ENCODE assay signal across 14 mouse cellular contexts in the genomic region with DNA sequence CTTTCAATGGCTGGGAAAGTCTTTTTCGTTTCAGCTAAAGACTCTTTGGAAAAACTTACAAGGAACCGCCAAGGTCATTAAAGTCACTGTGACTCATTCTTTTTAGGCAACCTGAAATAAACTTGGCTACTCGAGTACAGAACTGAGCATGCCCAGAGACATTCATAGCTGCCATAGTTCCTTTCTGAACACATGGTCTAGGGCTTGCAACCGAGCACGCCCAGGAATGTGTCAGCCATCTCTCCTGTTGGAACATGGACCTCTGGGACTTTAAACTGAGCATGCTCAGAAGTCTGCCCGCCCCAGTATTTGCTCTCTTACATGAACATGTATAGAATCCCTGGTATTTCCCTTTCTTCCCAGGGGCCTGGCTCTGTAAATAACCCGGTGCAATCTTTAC. TPM values are rescaled to one million over a fixed set of nuclear protein-coding genes. Genes with fewer than 3 reads are reported as not detected.
A peak's percentile ranks its signal among the peaks of the same experiment; 100 is the strongest.
DNase-seq lines count a peak whose midpoint lies in the region; ATAC-seq and TF ChIP-seq lines count a peak whose summit lies in the region.
"Had no signal": no experiment of that assay in that cellular context is flagged by ENCODE, and none has a peak within 500 bp of the region (broad histone marks: within the 10 kb centered on the region; RNA-seq: fewer than 3 reads in every experiment).

No protein-coding gene starts in this region.

- no peak overlapping the region for H3K4me2 ChIP-seq in midbrain, embryonic 14.5 days (ENCODE audit: low read length)
- no peak overlapping the region for H3K4me2 ChIP-seq in heart, embryonic 14.5 days (ENCODE audit: low read length)
- no peak overlapping the region for H3K4me2 ChIP-seq in stomach, postnatal 0 days (replicated peaks; ENCODE audit: low read depth)
- H3K4me2 ChIP-seq: midbrain, embryonic 12.5 days had no signal

- no peak for TF ChIP-seq CTCF in stomach, postnatal 0 days (IDR thresholded peaks at IDR 0.05; ENCODE audit: low read depth)
- TF ChIP-seq CTCF in layer of hippocampus, adult 2 months (conservative IDR thresholded peaks at IDR 0.05), result no peak

- H3K9ac ChIP-seq in midbrain, embryonic 14.5 days (replicated peaks; ENCODE audit: low read length), result no peak overlapping the region
- no peak overlapping the region for H3K9ac ChIP-seq in heart, embryonic 14.5 days (ENCODE audit: low read length)
- H3K9ac ChIP-seq in stomach, postnatal 0 days (ENCODE audit: low read length), result no peak overlapping the region
- H3K9ac ChIP-seq: forebrain, postnatal 0 days; midbrain, embryonic 12.5 days had no signal

- H3K9me3 ChIP-seq in midbrain, embryonic 14.5 days (ENCODE audit: control insufficient read depth, low read length), result no peaks in the 10 kb centered on the region
- no peaks in the 10 kb centered on the region for H3K9me3 ChIP-seq in midbrain, embryonic 10.5 days (replicated peaks)
- H3K9me3 ChIP-seq in heart, embryonic 14.5 days (ENCODE audit: control insufficient read depth, low read length), result no peaks in the 10 kb centered on the region
- no peaks in the 10 kb centered on the region for H3K9me3 ChIP-seq in stomach, postnatal 0 days (ENCODE audit: control insufficient read depth, low read length)
- H3K9me3 ChIP-seq: midbrain, embryonic 12.5 days had no signal

- ATAC-seq in midbrain, embryonic 14.5 days (ENCODE audit: low FRiP score, low TSS enrichment), result no peak
- ATAC-seq in heart, embryonic 14.5 days (ENCODE audit: insufficient number of reproducible peaks, insufficient read depth, low FRiP score, low read depth), result no peak
- ATAC-seq in stomach, postnatal 0 days (ENCODE audit: low FRiP score, low TSS enrichment), result peak; percentile 87
- ATAC-seq: forebrain, postnatal 0 days had no signal

- H3K4me3 ChIP-seq in midbrain, embryonic 14.5 days (replicated peaks; ENCODE audit: low read depth, low read length), result no peak overlapping the region
- no peak overlapping the region for H3K4me3 ChIP-seq in midbrain, embryonic 10.5 days
- no peak overlapping the region for H3K4me3 ChIP-seq in heart, embryonic 14.5 days (ENCODE audit: control insufficient read depth in 1 of 2, insufficient read depth in 1 of 2, low read depth in 1 of 2, low read length in 2 of 2)
- no peak overlapping the region for H3K4me3 ChIP-seq in stomach, postnatal 0 days (ENCODE audit: low read depth, low read length)
- H3K4me3 ChIP-seq in layer of hippocampus, adult 2 months, result no peak overlapping the region
- H3K4me3 ChIP-seq: midbrain, embryonic 12.5 days had no signal

- intact Hi-C loops in gastrocnemius, postnatal 14 days (cut with DNase I; ENCODE audit: low total_unique reads), result no loop called here

- no peaks in the 10 kb centered on the region for H3K27me3 ChIP-seq in midbrain, embryonic 14.5 days (ENCODE audit: control insufficient read depth, insufficient read depth, low read length)
- H3K27me3 ChIP-seq in midbrain, embryonic 10.5 days (ENCODE audit: low read depth, poor library complexity, severe bottlenecking), result no peaks in the 10 kb centered on the region
- no peaks in the 10 kb centered on the region for H3K27me3 ChIP-seq in heart, embryonic 14.5 days (ENCODE audit: control insufficient read depth, insufficient read depth, low read length)
- no peaks in the 10 kb centered on the region for H3K27me3 ChIP-seq in stomach, postnatal 0 days (ENCODE audit: control insufficient read depth, insufficient read depth, low read length)
- H3K27me3 ChIP-seq: midbrain, embryonic 12.5 days had no signal

- WGBS in midbrain, embryonic 14.5 days, result 60% methylated on average over 7 of the region's 7 CpGs
- WGBS in midbrain, embryonic 10.5 days, result 76% methylated on average over 7 of the region's 7 CpGs
- 38% methylated on average over 7 of the region's 7 CpGs for WGBS in heart, embryonic 14.5 days
- WGBS in stomach, postnatal 0 days, result 32% methylated on average over 7 of the region's 7 CpGs

- DNase-seq in gastrocnemius, postnatal 14 days, result peak; percentile 37
- DNase-seq in gastrocnemius, postnatal 25 days, result no peak
- DNase-seq in midbrain, embryonic 14.5 days, result peak; percentile 16
- no peak for DNase-seq in midbrain, embryonic 10.5 days (ENCODE audit: low spot score)
- peak; percentile 54 for DNase-seq in stomach, postnatal 0 days (ENCODE audit: low spot score)
- no peak for DNase-seq in cerebellum, postnatal 4 days (ENCODE audit: low spot score in 2 of 2)
- DNase-seq in layer of hippocampus, adult 2 months (ENCODE audit: low spot score in 2 of 2), result no peak
- DNase-seq: adrenal gland, postnatal 25 days; cerebellum, postnatal 10 days; forebrain, postnatal 0 days; liver had no signal

- H3K4me1 ChIP-seq in midbrain, embryonic 14.5 days (ENCODE audit: control insufficient read depth, insufficient read depth, low read length), result no peaks in the 10 kb centered on the region
- peaks cover 7% of the 10 kb centered on the region for H3K4me1 ChIP-seq in midbrain, embryonic 10.5 days
- H3K4me1 ChIP-seq in heart, embryonic 14.5 days (ENCODE audit: control insufficient read depth in 2 of 2, insufficient read depth in 2 of 2, low read length in 2 of 2), result peaks cover 14 to 17% of the 10 kb centered on the region in 2 experiments
- no peaks in the 10 kb centered on the region for H3K4me1 ChIP-seq in stomach, postnatal 0 days (replicated peaks; ENCODE audit: control insufficient read depth, insufficient read depth)
- H3K4me1 ChIP-seq: midbrain, embryonic 12.5 days had no signal

- H3K36me3 ChIP-seq in midbrain, embryonic 14.5 days (ENCODE audit: control insufficient read depth, insufficient read depth, low read length), result no peaks in the 10 kb centered on the region
- H3K36me3 ChIP-seq in midbrain, embryonic 10.5 days, result no peaks in the 10 kb centered on the region
- H3K36me3 ChIP-seq in heart, embryonic 14.5 days (ENCODE audit: control insufficient read depth, insufficient read depth, low read length), result no peaks in the 10 kb centered on the region
- no peaks in the 10 kb centered on the region for H3K36me3 ChIP-seq in stomach, postnatal 0 days (ENCODE audit: control insufficient read depth, insufficient read depth, low read length)
- H3K36me3 ChIP-seq: midbrain, embryonic 12.5 days had no signal

- TF ChIP-seq EP300 in stomach, postnatal 0 days (optimal IDR thresholded peaks at IDR 0.05), result no peak

- no peak overlapping the region for H3K27ac ChIP-seq in midbrain, embryonic 14.5 days (replicated peaks; ENCODE audit: low read depth, low read length)
- no peak overlapping the region for H3K27ac ChIP-seq in midbrain, embryonic 10.5 days (replicated peaks)
- H3K27ac ChIP-seq in heart, embryonic 14.5 days (replicated peaks in 1 of 2; ENCODE audit: control insufficient read depth in 1 of 2, insufficient read depth in 1 of 2, low read depth in 2 of 2, low read length in 2 of 2), result peak overlapping the region; percentile 31 to 56; a peak in 3 of 4 replicates
- peak overlapping the region; percentile 69 for H3K27ac ChIP-seq in stomach, postnatal 0 days (replicated peaks)
- H3K27ac ChIP-seq in layer of hippocampus, adult 2 months, result no peak overlapping the region
- H3K27ac ChIP-seq: midbrain, embryonic 12.5 days had no signal

RNA-seq across cellular contexts. Expression of gene Prf1, which starts 11.4 kb away (rescaled TPM):
- total RNA-seq in gastrocnemius, postnatal 14 days (2021), result not detected
- total RNA-seq in gastrocnemius, postnatal 25 days (2021), result not detected
- polyA plus RNA-seq in midbrain, embryonic 14.5 days (2014; fragmentation: Nextera tagmentation; extraction: Ambion mirVana), result not detected in 2 replicates
- polyA plus RNA-seq in midbrain, embryonic 10.5 days (2016; fragmentation: Nextera tagmentation; extraction: Ambion mirVana), result not detected in 2 replicates
- 0.11 TPM in 1 of 2 replicates, not detected in the other for polyA plus RNA-seq in heart, embryonic 14.5 days (2014; fragmentation: Nextera tagmentation; extraction: Ambion mirVana)
- polyA plus RNA-seq in stomach, postnatal 0 days (2015; fragmentation: Nextera tagmentation; extraction: Ambion mirVana), result 0.05 TPM in 1 of 2 replicates, not detected in the other
- not detected for total RNA-seq in layer of hippocampus, adult 2 months (2021)
- total RNA-seq: forebrain, postnatal 0 days had no signal
- polyA plus RNA-seq: forebrain, postnatal 0 days; intestine, embryonic 14.5 days; midbrain, embryonic 12.5 days had no signal

RNA-seq across cellular contexts. Expression of gene Adamts14, which starts 13.0 kb away (rescaled TPM):
- 1 to 10 TPM; 3.7 to 4.2 TPM for total RNA-seq in gastrocnemius, postnatal 14 days (2021)
- total RNA-seq in gastrocnemius, postnatal 25 days (2021), result 1 to 10 TPM; 2.1 to 2.4 TPM
- polyA plus RNA-seq in midbrain, embryonic 14.5 days (2014; fragmentation: Nextera tagmentation; extraction: Ambion mirVana), result 0.15 and 0.22 TPM in 2 replicates
- 0.33 and 0.34 TPM in 2 replicates for polyA plus RNA-seq in midbrain, embryonic 10.5 days (2016; fragmentation: Nextera tagmentation; extraction: Ambion mirVana)
- 0.97 and 1.1 TPM in 2 replicates for polyA plus RNA-seq in heart, embryonic 14.5 days (2014; fragmentation: Nextera tagmentation; extraction: Ambion mirVana)
- polyA plus RNA-seq in stomach, postnatal 0 days (2015; fragmentation: Nextera tagmentation; extraction: Ambion mirVana), result 1.1 TPM in 2 replicates
- 1 to 10 TPM in 1 of 2 experiments, under 1 TPM in 1; 0.92 to 1.5 TPM for total RNA-seq in layer of hippocampus, adult 2 months (2021)

Comparison
In these comparisons a context has a peak if more than half of its experiments do, and no peak if none do; other contexts are left out.
1. DNase-seq: peak in gastrocnemius, postnatal 14 days (single experiment), midbrain, embryonic 14.5 days (single experiment) and stomach, postnatal 0 days (single experiment); none in gastrocnemius, postnatal 25 days (single experiment), midbrain, embryonic 10.5 days (single experiment), cerebellum, postnatal 4 days (0 of 2) and layer of hippocampus, adult 2 months (0 of 2).
2. H3K27ac ChIP-seq: peak in heart, embryonic 14.5 days (2 of 2) and stomach, postnatal 0 days (single experiment); none in midbrain, embryonic 14.5 days (single experiment), midbrain, embryonic 10.5 days (single experiment) and layer of hippocampus, adult 2 months (single experiment).